Mouse (Mus musculus) embryo, embryonic 9.5 days (tissue): ENCODE measurements around the gene Anp32a.
A peak's percentile ranks its signal among the peaks of the same experiment; 100 is the strongest.

ENCODE experiments used
- DNase-seq: peaks from one replicate; pipeline ENCODE4 v3.0.0-alpha.2; 2017; ENCODE audit errors: extremely low spot score

Anp32a gene

GRCm38 (mm10) chr9:62407357-62408146 lies 66.5 kb downstream of the Anp32a start:
- no peak for DNase-seq

GRCm38 (mm10) chr9:62418742-62419141 lies 77.6 kb downstream of the Anp32a start:
- no peak for DNase-seq

- no peak for DNase-seq
Measured at GRCm38 (mm10) chr9:62420261-62420917, 79.3 kb downstream of the Anp32a start.

- DNase-seq: peak; percentile 81
Measured at GRCm38 (mm10) chr9:62421027-62421426, 79.9 kb downstream of the Anp32a start.

GRCm38 (mm10) chr9:62421911-62422310 lies 80.8 kb downstream of the Anp32a start:
- no peak for DNase-seq

GRCm38 (mm10) chr9:62422926-62423325 lies 81.8 kb downstream of the Anp32a start:
- no peak for DNase-seq

GRCm38 (mm10) chr9:62423871-62424270 lies 82.8 kb downstream of the Anp32a start:
- no peak for DNase-seq

- no peak for DNase-seq
Measured at GRCm38 (mm10) chr9:62425265-62425664, 84.2 kb downstream of the Anp32a start.

- DNase-seq: no peak
Measured at GRCm38 (mm10) chr9:62426021-62426420, 84.9 kb downstream of the Anp32a start.

- DNase-seq: no peak
Measured at GRCm38 (mm10) chr9:62426531-62426930, 85.4 kb downstream of the Anp32a start.

- DNase-seq: no peak
Measured at GRCm38 (mm10) chr9:62427010-62427409, 85.9 kb downstream of the Anp32a start.
